Mouse (Mus musculus): ENCODE results near the gene Tspan14. TPM values are rescaled to one million over a fixed set of nuclear protein-coding genes. Genes with fewer than 3 reads are reported as not detected.

Gene Tspan14
- 90.6 and 101 TPM in 2 replicates for polyA plus RNA-seq (2016; fragmentation: Nextera tagmentation; extraction: Ambion mirVana)

DNA sequence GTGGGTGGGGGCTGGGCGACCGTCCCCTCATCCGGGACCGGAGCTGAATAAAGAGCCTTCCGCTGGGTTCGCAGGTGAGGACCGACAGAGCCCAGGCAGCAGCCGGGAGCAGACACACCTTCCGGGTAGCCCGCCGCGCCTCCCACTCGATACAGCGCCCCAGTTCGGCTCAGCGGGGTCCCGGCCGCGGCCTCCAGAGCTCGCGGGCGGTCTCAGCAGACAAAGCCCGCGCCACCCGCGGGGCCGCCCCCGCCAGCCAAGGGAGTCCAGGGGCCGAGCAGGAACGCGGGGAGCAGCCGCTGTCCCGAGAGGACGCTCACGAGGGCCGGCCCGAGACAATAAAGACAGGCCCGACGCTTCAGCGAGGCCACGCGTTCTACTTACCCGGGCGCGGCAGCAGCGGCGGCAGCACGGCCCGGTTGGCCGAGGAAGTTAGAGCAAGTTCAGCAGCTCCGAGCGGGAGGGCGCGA, at the start of gene Tspan14:
Gene Tspan14 (minus strand): TSS at position 416 of the 470 bp plus-strand sequence.
- peaks cover 56% of the 10 kb centered on the region for H3K4me1 ChIP-seq
- 0% methylated on average over 52 of the region's 54 CpGs for WGBS
- peak within 1 kb of the TSS; percentile 96 for H3K27ac ChIP-seq (replicated peaks)
- H3K36me3 ChIP-seq, result no peaks in the 10 kb centered on the region
- peaks cover 18% of the 10 kb centered on the region for H3K27me3 ChIP-seq (ENCODE audit: low read depth, poor library complexity, severe bottlenecking)
- no peaks in the 10 kb centered on the region for H3K9me3 ChIP-seq (replicated peaks)
- H3K4me3 ChIP-seq, result peak within 1 kb of the TSS; percentile 91
- no peak for DNase-seq (ENCODE audit: low spot score)

DNA sequence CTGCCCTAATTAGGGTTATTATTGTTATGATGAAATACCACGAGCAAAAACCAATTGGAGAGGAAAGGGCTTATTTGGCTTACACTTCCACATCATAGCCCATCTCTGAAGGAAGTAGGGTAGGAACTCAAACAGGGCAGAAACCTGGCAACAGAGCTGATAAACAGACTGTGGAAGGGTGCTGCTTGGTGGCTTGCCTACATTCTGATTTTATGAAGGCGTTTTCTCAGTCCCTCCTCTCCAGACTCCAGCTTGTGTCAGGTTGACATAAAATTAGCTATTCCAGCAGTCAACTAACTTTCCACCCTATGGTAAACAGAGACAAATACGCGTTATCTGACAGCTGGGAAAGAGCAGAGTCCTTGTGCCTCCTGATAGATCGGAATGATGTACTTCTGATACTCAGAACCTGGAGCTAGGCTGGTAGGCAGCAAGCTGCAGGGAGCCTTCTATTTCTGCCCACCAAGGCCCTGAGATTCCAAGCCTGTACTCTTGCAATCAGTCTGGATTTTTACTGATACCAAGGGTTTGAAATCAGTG, 48.2 kb upstream of the Tspan14 start:
- DNase-seq (ENCODE audit: low spot score), result no peak
- Histone ChIP-seq H3K27ac (replicated peaks) (no peak overlapping the region), H3K4me1 (peaks cover 16% of the 10 kb centered on the region), H3K9me3 (replicated peaks) (no peaks in the 10 kb centered on the region), H3K36me3 (no peaks in the 10 kb centered on the region), H3K27me3 (ENCODE audit: low read depth, poor library complexity, severe bottlenecking) (no peaks in the 10 kb centered on the region), H3K4me3 (no peak overlapping the region)
- 77% methylated on average over 5 of the region's 5 CpGs for WGBS

DNA sequence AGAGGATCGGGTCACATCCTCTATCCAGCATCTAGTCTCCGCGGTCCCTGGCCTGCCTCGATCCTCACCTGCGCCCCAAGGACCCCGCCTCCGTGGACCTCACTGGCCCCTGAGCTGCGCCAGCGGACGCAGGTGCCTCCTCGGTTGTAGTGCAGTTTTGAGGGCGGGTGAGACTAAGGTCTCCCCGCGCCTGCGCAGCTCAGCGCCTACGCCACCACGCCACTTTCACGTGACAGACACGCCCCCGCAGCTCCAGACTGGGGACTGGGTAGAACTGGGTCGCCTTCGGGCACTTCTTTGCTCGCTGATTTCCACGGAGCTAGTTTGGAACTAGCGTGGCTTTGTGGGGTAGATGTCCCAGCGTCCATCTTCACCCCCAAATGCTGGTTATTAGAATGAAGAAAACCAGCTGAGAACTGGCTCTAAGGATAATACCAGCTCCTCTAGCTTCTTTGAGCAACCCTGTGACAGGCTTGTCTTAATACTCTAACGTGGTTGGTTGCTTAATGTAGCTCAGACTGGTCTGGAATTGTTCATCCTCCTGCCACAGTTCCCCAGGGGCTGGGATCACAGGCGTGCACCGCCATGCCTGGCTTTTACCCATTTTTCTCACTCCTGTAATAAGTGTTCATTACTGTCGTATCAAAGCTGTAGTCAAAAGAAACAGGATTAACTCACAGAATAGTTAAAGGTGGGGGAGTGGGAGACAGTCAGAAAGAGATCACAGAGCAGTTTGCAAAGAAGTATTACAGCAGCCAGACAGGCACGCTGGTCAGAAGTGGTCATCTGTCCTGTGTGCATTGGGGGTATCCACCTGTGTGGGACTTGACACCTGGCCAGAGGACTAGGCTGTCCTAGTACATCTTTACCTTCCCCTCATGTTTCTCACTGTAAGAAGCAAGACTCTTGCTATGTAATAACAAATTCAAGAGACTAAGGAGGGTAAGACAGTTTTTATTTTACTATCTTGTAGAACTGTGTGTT, 47.3 kb upstream of the Tspan14 start, which contains the start of gene Fam213a:
Gene Fam213a (minus strand): TSS at position 159 of the 984 bp plus-strand sequence.
- peak; percentile 88 for DNase-seq (ENCODE audit: low spot score)
- 5% methylated on average over 32 of the region's 32 CpGs for WGBS
- Histone ChIP-seq H3K27me3 (ENCODE audit: low read depth, poor library complexity, severe bottlenecking) (no peaks in the 10 kb centered on the region), H3K9me3 (replicated peaks) (no peaks in the 10 kb centered on the region), H3K4me3 (peak within 1 kb of the TSS; percentile 72), H3K36me3 (no peaks in the 10 kb centered on the region), H3K4me1 (peaks cover 16% of the 10 kb centered on the region), H3K27ac (replicated peaks) (peak within 1 kb of the TSS; percentile 87)

DNA sequence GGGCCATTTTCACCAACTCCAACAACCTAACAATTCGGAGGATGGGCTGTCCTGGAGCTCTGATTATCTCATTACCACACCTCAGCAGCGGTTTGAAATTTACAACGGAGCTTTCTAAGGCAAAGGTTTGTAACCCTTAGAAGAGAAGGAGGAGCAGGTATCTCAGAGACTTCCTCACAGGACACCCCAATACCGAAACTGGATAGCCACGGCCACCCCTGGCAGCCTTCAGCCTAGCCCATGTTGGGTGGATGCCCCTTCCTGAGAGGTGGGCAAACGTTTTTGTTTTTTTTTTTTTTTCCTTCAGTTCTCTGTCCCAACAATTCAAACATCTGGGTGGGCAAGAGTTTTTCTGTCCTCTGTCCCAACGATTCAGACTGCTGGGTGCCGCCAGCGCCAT, 46.5 kb upstream of the Tspan14 start:
- Histone ChIP-seq H3K27me3 (ENCODE audit: low read depth, poor library complexity, severe bottlenecking) (no peaks in the 10 kb centered on the region), H3K4me3 (peak overlapping the region; percentile 72), H3K9me3 (replicated peaks) (no peaks in the 10 kb centered on the region), H3K4me1 (peaks cover 17% of the 10 kb centered on the region), H3K36me3 (no peaks in the 10 kb centered on the region), H3K27ac (replicated peaks) (peak overlapping the region; percentile 87)
- 24% methylated on average over 9 of the region's 9 CpGs for WGBS
- no peak for DNase-seq (ENCODE audit: low spot score)

DNA sequence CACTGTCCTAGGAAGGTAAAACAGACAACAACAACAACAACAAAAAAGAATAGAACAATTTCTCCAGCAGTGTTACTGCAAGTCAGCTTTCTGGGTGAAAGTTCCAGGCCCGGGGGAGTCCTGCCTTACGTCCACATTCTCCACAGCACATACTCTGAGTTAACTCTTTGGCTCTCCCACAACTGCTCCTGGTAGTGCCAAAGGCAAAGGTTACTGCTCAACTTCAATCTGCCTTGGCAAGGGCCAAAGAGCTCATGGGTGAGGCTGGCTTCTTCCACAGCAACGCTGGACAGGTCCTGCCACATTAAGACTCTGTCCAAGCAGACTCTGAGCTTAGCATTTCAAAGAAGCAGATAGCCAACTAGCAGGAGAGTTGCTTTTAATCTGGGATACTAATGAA, 45.3 kb upstream of the Tspan14 start:
- H3K9me3 ChIP-seq (replicated peaks), result no peaks in the 10 kb centered on the region
- no peaks in the 10 kb centered on the region for H3K27me3 ChIP-seq (ENCODE audit: low read depth, poor library complexity, severe bottlenecking)
- no peak overlapping the region for H3K27ac ChIP-seq (replicated peaks)
- H3K36me3 ChIP-seq, result no peaks in the 10 kb centered on the region
- H3K4me1 ChIP-seq, result peaks cover 26% of the 10 kb centered on the region
- no peak overlapping the region for H3K4me3 ChIP-seq
- no peak for DNase-seq (ENCODE audit: low spot score)
- WGBS, result 89% methylated on average over 3 of the region's 3 CpGs

DNA sequence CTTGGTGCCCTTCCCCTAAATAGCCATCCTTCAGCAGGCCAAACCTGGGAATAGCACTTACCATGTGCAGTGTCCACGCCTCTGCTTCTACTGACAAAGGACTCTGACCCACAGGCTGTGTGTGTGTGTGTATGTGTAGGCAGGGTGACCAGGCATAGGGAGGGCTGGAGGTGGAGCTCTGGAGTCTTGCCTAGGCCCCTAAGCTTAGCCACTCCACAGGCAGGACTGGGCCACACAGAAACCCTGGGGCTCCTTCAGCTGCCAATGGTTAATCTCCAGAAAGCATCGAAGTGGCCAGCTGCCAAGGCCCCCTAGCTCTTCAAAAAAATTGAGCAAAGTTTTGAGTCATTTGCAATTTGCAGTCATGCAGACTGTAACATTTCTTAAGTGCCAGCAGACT, 41.5 kb upstream of the Tspan14 start:
- WGBS, result 65% methylated on average over 2 of the region's 2 CpGs
- peaks cover 36% of the 10 kb centered on the region for H3K4me1 ChIP-seq
- H3K4me3 ChIP-seq, result no peak overlapping the region
- H3K36me3 ChIP-seq, result no peaks in the 10 kb centered on the region
- no peaks in the 10 kb centered on the region for H3K9me3 ChIP-seq (replicated peaks)
- peak overlapping the region; percentile 38; the same call in 1 of the 2 replicates for H3K27ac ChIP-seq (replicated peaks)
- 0 out of 2 replicates have a peak, but pooled peaks cover 4% of the 10 kb centered on the region for H3K27me3 ChIP-seq (ENCODE audit: low read depth, poor library complexity, severe bottlenecking)
- no peak for DNase-seq (ENCODE audit: low spot score)

DNA sequence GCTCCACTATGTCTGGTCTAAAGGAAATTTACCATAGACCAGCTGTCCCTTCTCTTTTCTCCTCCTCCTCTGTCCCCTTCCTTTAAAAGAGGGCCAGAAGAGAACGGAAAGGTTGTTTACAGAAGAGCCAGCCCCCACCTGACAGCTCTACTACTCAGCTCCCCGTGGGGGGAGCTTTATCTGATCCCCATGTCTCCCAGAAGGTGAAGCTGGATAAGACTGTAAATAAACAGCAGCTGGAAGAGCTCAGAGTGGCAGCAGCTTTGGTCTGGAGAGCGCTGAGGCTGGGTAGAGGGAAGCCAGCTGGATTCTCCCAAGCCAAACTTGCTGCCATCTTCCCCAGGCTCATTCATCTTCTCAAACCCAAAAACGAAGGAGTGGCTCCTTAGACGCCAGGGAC, 41.0 kb upstream of the Tspan14 start:
- Histone ChIP-seq H3K36me3 (no peaks in the 10 kb centered on the region), H3K27ac (replicated peaks) (peak overlapping the region; percentile 38; the same call in 1 of the 2 replicates), H3K4me1 (peaks cover 34% of the 10 kb centered on the region), H3K9me3 (replicated peaks) (no peaks in the 10 kb centered on the region), H3K4me3 (no peak overlapping the region), H3K27me3 (ENCODE audit: low read depth, poor library complexity, severe bottlenecking) (0 out of 2 replicates have a peak, but pooled peaks cover 5% of the 10 kb centered on the region)
- WGBS, result 38% methylated on average over 5 of the region's 5 CpGs
- DNase-seq (ENCODE audit: low spot score), result no peak

DNA sequence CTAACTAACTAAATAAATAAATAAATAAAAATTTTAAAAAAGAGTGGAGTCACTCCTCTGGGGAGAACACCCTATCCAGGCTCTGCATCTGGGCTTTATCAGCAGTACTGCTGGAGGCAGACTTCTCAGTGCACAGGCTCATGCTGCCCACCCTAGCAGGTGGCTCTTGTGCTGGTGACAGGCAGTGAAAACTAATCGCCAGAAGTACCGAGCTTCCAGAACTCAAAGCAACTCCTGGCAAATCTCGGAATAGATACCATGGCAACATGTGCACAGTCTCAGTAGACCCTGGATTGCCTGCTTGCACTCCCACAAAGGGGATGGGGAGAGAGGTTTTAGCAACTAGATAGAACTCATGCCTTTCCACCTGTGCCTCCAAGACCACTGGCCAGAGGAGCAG, 40.3 kb upstream of the Tspan14 start:
- no peaks in the 10 kb centered on the region for H3K9me3 ChIP-seq (replicated peaks)

DNA sequence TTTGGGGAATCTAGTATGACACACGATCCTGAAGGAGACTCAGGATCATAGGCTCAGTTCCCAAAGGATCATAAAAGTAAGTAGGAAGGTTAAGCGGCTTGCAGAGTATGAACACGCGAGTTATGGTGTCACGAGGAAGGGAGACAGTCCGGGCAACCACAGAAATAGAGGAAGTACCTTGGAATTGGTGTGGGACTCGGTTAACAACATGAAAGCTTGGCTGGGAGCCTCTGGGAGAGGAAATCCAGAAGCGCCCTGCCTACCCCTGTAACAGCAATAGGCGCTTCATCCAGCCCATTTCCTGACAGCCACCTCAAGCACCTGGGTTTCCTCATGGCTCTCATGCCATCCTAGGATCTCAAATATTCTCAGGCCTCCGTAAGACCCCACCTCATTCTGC, 39.7 kb upstream of the Tspan14 start:
- no peaks in the 10 kb centered on the region for H3K9me3 ChIP-seq (replicated peaks)
- H3K27ac ChIP-seq (replicated peaks), result no peak overlapping the region
- peaks cover 6% of the 10 kb centered on the region; the same call in 1 of the 2 replicates for H3K36me3 ChIP-seq
- DNase-seq (ENCODE audit: low spot score), result no peak
- peaks cover 34% of the 10 kb centered on the region for H3K4me1 ChIP-seq
- 91% methylated on average over 10 of the region's 10 CpGs for WGBS
- 0 out of 2 replicates have a peak, but pooled peaks cover 5% of the 10 kb centered on the region for H3K27me3 ChIP-seq (ENCODE audit: low read depth, poor library complexity, severe bottlenecking)
- no peak overlapping the region for H3K4me3 ChIP-seq

More for the DNA sequence above, 40.3 kb upstream of the Tspan14 start:
- Histone ChIP-seq H3K27ac (replicated peaks) (no peak overlapping the region), H3K4me1 (peaks cover 34% of the 10 kb centered on the region), H3K4me3 (no peak overlapping the region), H3K36me3 (no peaks in the 10 kb centered on the region), H3K27me3 (ENCODE audit: low read depth, poor library complexity, severe bottlenecking) (0 out of 2 replicates have a peak, but pooled peaks cover 5% of the 10 kb centered on the region)
- 66% methylated on average over 3 of the region's 3 CpGs for WGBS
- DNase-seq (ENCODE audit: low spot score), result no peak

DNA sequence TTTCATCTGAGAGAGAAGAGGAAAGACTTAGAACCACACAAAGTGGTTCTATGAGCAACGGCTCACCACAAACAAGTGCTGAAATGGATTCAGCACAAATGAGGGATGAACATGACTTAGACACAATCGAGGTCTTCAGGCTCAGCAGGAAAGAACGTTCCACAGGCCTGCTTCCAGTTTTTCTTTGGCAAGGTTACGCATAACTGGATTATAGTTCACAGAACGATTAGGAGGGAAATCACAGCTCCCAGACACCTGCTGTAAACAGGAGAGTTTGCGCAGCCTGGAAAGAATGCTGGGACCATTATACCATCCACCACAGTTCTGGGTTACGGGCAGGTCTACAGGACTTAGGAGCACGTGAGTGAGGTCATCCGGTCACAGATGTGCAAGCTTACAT, 39.1 kb upstream of the Tspan14 start:
- Histone ChIP-seq H3K36me3 (peaks cover 10% of the 10 kb centered on the region; the same call in 1 of the 2 replicates), H3K4me3 (no peak overlapping the region), H3K27ac (replicated peaks) (no peak overlapping the region), H3K9me3 (replicated peaks) (no peaks in the 10 kb centered on the region), H3K4me1 (peaks cover 34% of the 10 kb centered on the region), H3K27me3 (ENCODE audit: low read depth, poor library complexity, severe bottlenecking) (0 out of 2 replicates have a peak, but pooled peaks cover 5% of the 10 kb centered on the region)
- no peak for DNase-seq (ENCODE audit: low spot score)
- WGBS, result 85% methylated on average over 9 of the region's 9 CpGs

DNA sequence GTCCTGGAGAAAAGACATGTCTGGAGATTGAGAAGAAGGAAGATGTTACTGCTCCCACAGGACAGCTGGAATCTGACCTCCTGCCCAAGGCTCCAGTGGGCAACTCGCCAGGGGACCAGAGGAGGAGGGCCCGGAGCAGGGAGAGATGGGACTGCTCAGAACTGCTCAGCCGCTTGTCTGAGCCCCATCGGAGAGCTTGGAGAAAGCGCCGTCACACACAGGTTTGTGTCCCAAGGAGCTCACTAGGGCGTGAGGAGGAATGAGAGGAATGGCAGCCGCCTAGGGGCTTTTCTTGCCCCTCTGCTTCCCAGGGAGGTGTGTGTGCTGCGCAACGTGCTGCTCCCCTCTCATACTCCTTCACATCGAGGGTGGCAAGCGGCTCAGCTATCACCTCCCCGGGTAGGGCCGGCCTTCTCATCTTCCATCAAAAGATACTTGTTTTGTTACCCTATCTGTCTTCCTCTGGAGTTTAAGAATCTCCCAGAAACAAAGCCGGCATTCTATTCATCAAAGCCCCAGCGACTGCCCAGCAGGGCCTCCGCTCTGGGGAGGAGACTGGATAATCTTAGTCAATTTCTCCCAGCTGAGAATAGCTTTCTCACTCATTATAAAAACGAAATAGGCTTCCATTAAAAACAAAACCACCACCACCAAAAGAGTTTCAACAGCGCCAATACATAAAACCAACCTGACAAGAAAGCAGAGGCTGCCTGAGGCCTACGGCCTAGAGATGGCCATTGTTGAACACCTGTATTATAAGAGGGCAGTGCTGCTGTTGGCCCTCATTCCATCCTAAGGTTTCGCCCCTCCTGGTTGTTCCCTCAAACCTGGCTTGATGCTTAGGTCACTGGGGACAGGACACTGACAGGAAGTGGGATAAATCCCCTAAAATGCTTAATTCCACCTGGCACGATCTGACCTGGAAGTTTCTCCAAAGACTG, 37.9 kb upstream of the Tspan14 start:
- peaks cover 15% of the 10 kb centered on the region; the same call in 1 of the 2 replicates for H3K36me3 ChIP-seq
- H3K27ac ChIP-seq (replicated peaks), result peak overlapping the region; percentile 63
- H3K27me3 ChIP-seq (ENCODE audit: low read depth, poor library complexity, severe bottlenecking), result 0 out of 2 replicates have a peak, but pooled peaks cover 5% of the 10 kb centered on the region
- peaks cover 34% of the 10 kb centered on the region for H3K4me1 ChIP-seq
- DNase-seq (ENCODE audit: low spot score), result peak; percentile 37
- H3K4me3 ChIP-seq, result peak overlapping the region; percentile 34
- H3K9me3 ChIP-seq (replicated peaks), result no peaks in the 10 kb centered on the region
- WGBS, result 10% methylated on average over 22 of the region's 22 CpGs

DNA sequence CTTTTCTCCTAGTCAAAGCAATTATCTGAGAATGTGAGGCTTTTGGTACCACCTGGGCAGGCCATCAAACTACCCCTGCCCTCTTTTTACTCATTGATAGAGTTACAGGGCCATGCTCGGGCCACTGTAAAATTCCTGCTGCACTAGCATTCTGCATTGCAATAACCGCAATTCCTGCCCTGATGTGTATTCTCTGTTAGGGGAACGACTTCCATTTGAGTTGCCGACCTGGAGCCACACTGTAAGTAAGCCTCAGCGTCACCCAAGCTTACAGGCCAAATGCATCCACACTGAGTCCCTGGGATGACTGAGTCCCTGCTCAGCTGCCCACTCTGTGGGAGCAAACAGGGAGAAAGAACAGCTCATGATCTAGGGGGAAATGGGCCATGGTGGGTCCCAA, 35.0 kb upstream of the Tspan14 start:
- no peaks in the 10 kb centered on the region for H3K9me3 ChIP-seq (replicated peaks)
- no peak overlapping the region for H3K4me3 ChIP-seq
- peaks cover 25% of the 10 kb centered on the region for H3K4me1 ChIP-seq
- no peak for DNase-seq (ENCODE audit: low spot score)
- H3K27ac ChIP-seq (replicated peaks), result no peak overlapping the region
- H3K27me3 ChIP-seq (ENCODE audit: low read depth, poor library complexity, severe bottlenecking), result 0 out of 2 replicates have a peak, but pooled peaks cover 5% of the 10 kb centered on the region
- peaks cover 40% of the 10 kb centered on the region for H3K36me3 ChIP-seq
- WGBS, result 86% methylated on average over 5 of the region's 5 CpGs
